Mouse (Mus musculus) kidney, embryonic 14.5 days (tissue): ENCODE measurements around the gene Frmd4a. TPM values are rescaled to one million over a fixed set of nuclear protein-coding genes. Genes with fewer than 3 reads are reported as not detected.
A peak's percentile ranks its signal among the peaks of the same experiment; 100 is the strongest.

Source experiments
- ATAC-seq: fragments of 200-750 bp; cut with Nextera tagmentation; 2 replicates; pipeline ENCODE4 v1.8.0; 2017; ENCODE audit warnings: moderate number of reproducible peaks, mild to moderate bottlenecking, moderate TSS enrichment, moderate library complexity; ENCODE audit not compliant: low FRiP score, low TSS enrichment
- H3K27ac ChIP-seq: fragments of 300-500 bp; sonication (generic); 2 replicates; pipeline ENCODE4 v1.5.1; 2014; ENCODE audit warnings: low read depth, mild to moderate bottlenecking, low read length, moderate library complexity, mixed read lengths
- H3K27me3 ChIP-seq: fragments of 300-500 bp; sonication (generic); 2 replicates; pipeline ENCODE4 v1.6.1; 2014; ENCODE audit warnings: mild to moderate bottlenecking, low read length; ENCODE audit not compliant: control insufficient read depth, insufficient read depth
- H3K36me3 ChIP-seq: fragments of 300-500 bp; sonication (generic); 2 replicates; pipeline ENCODE4 v1.6.1; 2014; ENCODE audit warnings: low read length, mixed read lengths; ENCODE audit not compliant: control insufficient read depth, insufficient read depth
- H3K4me1 ChIP-seq: fragments of 300-500 bp; sonication (generic); 2 replicates; pipeline ENCODE4 v1.6.1; 2014; ENCODE audit warnings: low read length, mixed read lengths; ENCODE audit not compliant: control insufficient read depth, insufficient read depth
- H3K4me2 ChIP-seq: fragments of 300-500 bp; sonication (generic); replicated peaks from 2 replicates; pipeline ENCODE4 v1.6.1; 2014; ENCODE audit warnings: low read depth, mild to moderate bottlenecking, low read length
- H3K4me3 ChIP-seq: fragments of 300-500 bp; sonication (generic); 2 replicates; pipeline ENCODE4 v1.5.1; 2014; ENCODE audit warnings: mild to moderate bottlenecking, low read length
- H3K9ac ChIP-seq: fragments of 300-500 bp; sonication (generic); 2 replicates; pipeline ENCODE4 v1.6.1; 2014; ENCODE audit warnings: low read depth, mild to moderate bottlenecking, low read length, moderate library complexity
- H3K9me3 ChIP-seq: fragments of 300-500 bp; sonication (generic); 2 replicates; pipeline ENCODE4 v1.6.1; 2016; ENCODE audit warnings: low read length; ENCODE audit not compliant: control insufficient read depth
- WGBS: fragments of 180-500 bp; shearing (Covaris S2); extraction: QIAGEN DNeasy Blood & Tissue Kit; methylation state at CpG from one replicate; pipeline ENCODE4 v1.1.7; 2014; 5-methylcytosine and 5-hydroxymethylcytosine counted together
- polyA plus RNA-seq: library from polyadenylated mRNA; unstranded; fragments of >200 nt; fragmentation: Nextera tagmentation; extraction: Ambion mirVana; gene quantifications from 2 replicates; pipeline ENCODE4 v1.2.1, GENCODE M21; 2014

The Frmd4a gene
- polyA plus RNA-seq, 1 experiment from 2014 or later: 39.2 TPM

- H3K36me3 ChIP-seq: peaks cover 34% of the 10 kb centered on the region
- 0 out of 2 replicates have a peak, but pooled peaks have one; percentile 43 for ATAC-seq
- H3K27ac ChIP-seq: no peak overlapping the region
Observed at GRCm38 (mm10) chr2:4531533-4532197, 514.1 kb downstream of the Frmd4a start.

GRCm38 (mm10) chr2:4532198-4532568 lies 514.7 kb downstream of the Frmd4a start:
- Histone ChIP-seq H3K9ac (no peak overlapping the region), H3K4me3 (no peak overlapping the region), H3K36me3 (peaks cover 36% of the 10 kb centered on the region), H3K4me1 (no peaks in the 10 kb centered on the region), H3K4me2 (no peak overlapping the region), H3K27me3 (no peaks in the 10 kb centered on the region), H3K27ac (peak overlapping the region; percentile 14; the same call in 1 of the 2 replicates), H3K9me3 (no peaks in the 10 kb centered on the region)
- 90% methylated on average over 5 of the region's 5 CpGs for WGBS
- 0 out of 2 replicates have a peak, but pooled peaks have one; percentile 7 for ATAC-seq

More at GRCm38 (mm10) chr2:4531533-4532197, 514.1 kb downstream of the Frmd4a start:
- WGBS: 85% methylated on average over 11 of the region's 11 CpGs
- H3K9me3 ChIP-seq: no peaks in the 10 kb centered on the region
- H3K27me3 ChIP-seq: no peaks in the 10 kb centered on the region
- no peak overlapping the region for H3K9ac ChIP-seq
- no peak overlapping the region for H3K4me3 ChIP-seq
- H3K4me1 ChIP-seq: no peaks in the 10 kb centered on the region
- no peak overlapping the region for H3K4me2 ChIP-seq

- Histone ChIP-seq H3K27me3 (no peaks in the 10 kb centered on the region), H3K36me3 (peaks cover 38% of the 10 kb centered on the region), H3K4me3 (no peak overlapping the region), H3K4me1 (no peaks in the 10 kb centered on the region), H3K9me3 (no peaks in the 10 kb centered on the region), H3K27ac (no peak overlapping the region; the same call in 1 of the 2 replicates), H3K4me2 (no peak overlapping the region), H3K9ac (no peak overlapping the region)
- no peak for ATAC-seq
- 84% methylated on average over 6 of the region's 6 CpGs for WGBS
Observed at GRCm38 (mm10) chr2:4532945-4533344, 515.4 kb downstream of the Frmd4a start.

- peaks cover 33% of the 10 kb centered on the region for H3K36me3 ChIP-seq
- 91% methylated on average over 9 of the region's 9 CpGs for WGBS
- H3K9me3 ChIP-seq: no peaks in the 10 kb centered on the region
- H3K27me3 ChIP-seq: no peaks in the 10 kb centered on the region
- H3K9ac ChIP-seq: no peak overlapping the region
- H3K4me1 ChIP-seq: peaks cover 8% of the 10 kb centered on the region
- no peak overlapping the region for H3K27ac ChIP-seq
- ATAC-seq: no peak
- no peak overlapping the region for H3K4me2 ChIP-seq
- H3K4me3 ChIP-seq: no peak overlapping the region
Observed at GRCm38 (mm10) chr2:4535187-4535864, 517.8 kb downstream of the Frmd4a start.

GRCm38 (mm10) chr2:4541330-4541729 lies 523.8 kb downstream of the Frmd4a start:
- 19% methylated on average over 4 of the region's 4 CpGs for WGBS
- Histone ChIP-seq H3K4me3 (no peak overlapping the region), H3K4me1 (peaks cover 39% of the 10 kb centered on the region), H3K9ac (no peak overlapping the region), H3K4me2 (no peak overlapping the region), H3K9me3 (no peaks in the 10 kb centered on the region), H3K36me3 (peaks cover 12% of the 10 kb centered on the region; the same call in 1 of the 2 replicates), H3K27ac (no peak overlapping the region), H3K27me3 (no peaks in the 10 kb centered on the region)
- no peak for ATAC-seq

GRCm38 (mm10) chr2:4541844-4542628 lies 524.5 kb downstream of the Frmd4a start:
- peaks cover 39% of the 10 kb centered on the region for H3K4me1 ChIP-seq
- H3K36me3 ChIP-seq: peaks cover 8% of the 10 kb centered on the region; the same call in 1 of the 2 replicates
- ATAC-seq: no peak
- H3K9ac ChIP-seq: no peak overlapping the region
- 20% methylated on average over 11 of the region's 11 CpGs for WGBS
- H3K4me2 ChIP-seq: no peak overlapping the region; the same call in 1 of the 2 replicates
- H3K9me3 ChIP-seq: no peaks in the 10 kb centered on the region
- H3K4me3 ChIP-seq: no peak overlapping the region
- H3K27me3 ChIP-seq: no peaks in the 10 kb centered on the region
- H3K27ac ChIP-seq: peak overlapping the region; percentile 73; the same call in 1 of the 2 replicates

- WGBS: 45% methylated on average over 11 of the region's 11 CpGs
- H3K36me3 ChIP-seq: peaks cover 7% of the 10 kb centered on the region; the same call in 1 of the 2 replicates
- no peaks in the 10 kb centered on the region for H3K9me3 ChIP-seq
- peaks cover 39% of the 10 kb centered on the region for H3K4me1 ChIP-seq
- no peak overlapping the region for H3K4me3 ChIP-seq
- peak; percentile 83 for ATAC-seq
- no peak overlapping the region for H3K4me2 ChIP-seq
- H3K9ac ChIP-seq: no peak overlapping the region
- peak overlapping the region; percentile 73 for H3K27ac ChIP-seq
- H3K27me3 ChIP-seq: no peaks in the 10 kb centered on the region
Observed at GRCm38 (mm10) chr2:4542629-4543416, 525.3 kb downstream of the Frmd4a start.

GRCm38 (mm10) chr2:4543417-4543775 lies 525.9 kb downstream of the Frmd4a start:
- no peak overlapping the region for H3K9ac ChIP-seq
- ATAC-seq: no peak
- 5% methylated on average over 1 of the region's 1 CpGs for WGBS

More at GRCm38 (mm10) chr2:4543417-4543775, 525.9 kb downstream of the Frmd4a start:
- Histone ChIP-seq H3K4me1 (peaks cover 39% of the 10 kb centered on the region), H3K36me3 (peaks cover 6% of the 10 kb centered on the region; the same call in 1 of the 2 replicates), H3K4me3 (no peak overlapping the region), H3K27me3 (no peaks in the 10 kb centered on the region), H3K27ac (peak overlapping the region; percentile 73), H3K4me2 (no peak overlapping the region), H3K9me3 (no peaks in the 10 kb centered on the region)
